Mouse (Mus musculus) kidney, adult 2 months (tissue): ENCODE data around the gene Gfm1.

Experiments used
- CTCF ChIP-seq: fragments of 200-500 bp; conservative IDR thresholded peaks from 2 replicates; pipeline ENCODE4 v1.5.1; 2011; ENCODE audit warnings: low read depth, mild to moderate bottlenecking, control low read depth, low read length, moderate library complexity, mixed read lengths; ENCODE audit not compliant: insufficient read depth, insufficient read length
- POLR2A ChIP-seq: fragments of 200-500 bp; IDR thresholded peaks from one replicate; pipeline ENCODE4 v1.6.1; 2011; ENCODE audit warnings: low read depth, low read length, control low read depth

DNA sequence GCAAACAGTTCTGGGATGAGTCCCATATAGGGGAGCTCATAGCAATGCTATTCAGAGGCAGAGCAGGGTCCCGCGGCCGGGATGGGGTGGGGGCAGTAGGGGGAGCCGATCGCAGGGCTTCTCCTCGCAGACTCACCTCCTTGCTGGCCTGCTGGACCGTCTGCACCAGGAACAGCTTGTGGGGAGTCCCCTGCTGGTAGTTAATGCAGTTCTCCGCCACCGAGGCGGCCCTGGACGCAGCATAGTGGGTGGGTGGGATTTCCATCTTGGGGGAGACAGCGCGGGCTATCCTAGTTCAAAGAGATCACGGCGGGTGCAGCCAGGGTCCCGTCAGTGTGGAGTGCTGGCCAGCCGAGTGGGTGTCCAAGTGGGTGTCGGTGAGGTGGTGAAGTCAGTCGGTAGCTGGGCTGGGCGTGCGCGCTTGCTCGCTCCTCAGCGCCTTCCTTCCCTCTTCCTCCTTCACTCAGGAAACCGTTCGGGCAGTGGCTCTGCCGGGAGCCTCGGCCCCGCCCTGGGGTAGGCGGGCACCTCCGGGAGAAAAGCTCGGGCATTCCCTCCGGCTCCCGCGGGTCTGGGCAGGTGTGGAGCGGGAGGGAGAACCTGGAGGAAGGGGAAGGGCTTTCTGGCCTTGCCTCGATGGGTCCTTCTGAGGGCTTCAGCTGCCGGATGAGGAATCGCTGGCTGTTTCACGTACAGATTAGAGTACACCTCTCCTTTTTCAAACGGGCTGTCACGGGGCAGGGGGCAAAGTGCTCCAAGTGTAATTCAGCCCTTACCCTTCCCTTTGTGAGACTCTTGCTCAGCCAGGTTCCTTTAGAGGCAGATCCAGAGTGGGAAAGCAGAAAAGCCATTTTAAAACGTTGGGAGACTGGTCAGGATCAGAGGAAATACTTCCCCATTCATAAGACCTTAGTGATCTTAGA is 33.8 kb downstream of the Gfm1 start, which contains the start of gene Lxn:
- peak; percentile 8 for TF ChIP-seq POLR2A
- TF ChIP-seq CTCF = no peak
